Comparison of ENCODE assay signal across 10 mouse cellular contexts in genomic region chr2:18031831-18032537, GRCm38 (mm10). TPM values are rescaled to one million over a fixed set of nuclear protein-coding genes. Genes with fewer than 3 reads are reported as not detected.
DNase-seq lines count a peak whose midpoint lies in the region; ATAC-seq lines count a peak whose summit lies in the region.
"Had no signal": no experiment of that assay in that cellular context is flagged by ENCODE, and none has a peak within 500 bp of the region (broad histone marks: within the 10 kb centered on the region; RNA-seq: fewer than 3 reads in every experiment).

No protein-coding gene starts in this region.

- peaks cover 6 to 14% of the 10 kb centered on the region in 2 experiments for H3K4me1 ChIP-seq in heart, embryonic 14.5 days (ENCODE audit: control insufficient read depth in 2 of 2, insufficient read depth in 2 of 2, low read length in 2 of 2)
- peaks cover 44% of the 10 kb centered on the region for H3K4me1 ChIP-seq in midbrain, embryonic 11.5 days (ENCODE audit: control insufficient read depth, insufficient read depth, low read length)

- peak overlapping the region in 1 of 2 experiments; percentile 2; a peak in 1 of 4 replicates for H3K27ac ChIP-seq in heart, embryonic 14.5 days (replicated peaks in 1 of 2; ENCODE audit: control insufficient read depth in 1 of 2, insufficient read depth in 1 of 2, low read depth in 2 of 2, low read length in 2 of 2)
- peak overlapping the region; percentile 85 for H3K27ac ChIP-seq in midbrain, embryonic 11.5 days (ENCODE audit: low read depth, low read length)

- no peaks in the 10 kb centered on the region for H3K9me3 ChIP-seq in heart, embryonic 14.5 days (ENCODE audit: control insufficient read depth, low read length)
- H3K9me3 ChIP-seq in midbrain, embryonic 11.5 days (ENCODE audit: control insufficient read depth, low read length): no peaks in the 10 kb centered on the region

- WGBS in heart, embryonic 14.5 days: 2% methylated on average over 27 of the region's 34 CpGs
- WGBS in midbrain, embryonic 11.5 days: under 1% methylated on average over 34 of the region's 34 CpGs

- H3K4me2 ChIP-seq in heart, embryonic 14.5 days (ENCODE audit: low read length): peak overlapping the region; percentile 81
- H3K4me2 ChIP-seq in midbrain, embryonic 11.5 days: peak overlapping the region; percentile 99

- peak overlapping the region; percentile 80 for H3K9ac ChIP-seq in heart, embryonic 14.5 days (ENCODE audit: low read length)
- H3K9ac ChIP-seq in midbrain, embryonic 11.5 days (ENCODE audit: low read length): peak overlapping the region; percentile 98

- peak overlapping the region; percentile 46 to 47 for H3K4me3 ChIP-seq in heart, embryonic 14.5 days (ENCODE audit: control insufficient read depth in 1 of 2, insufficient read depth in 1 of 2, low read depth in 1 of 2, low read length in 2 of 2)
- H3K4me3 ChIP-seq in midbrain, embryonic 11.5 days (ENCODE audit: low read depth, low read length): peak overlapping the region; percentile 42

- H3K27me3 ChIP-seq in heart, embryonic 14.5 days (ENCODE audit: control insufficient read depth, insufficient read depth, low read length): no peaks in the 10 kb centered on the region
- H3K27me3 ChIP-seq in midbrain, embryonic 11.5 days (ENCODE audit: control insufficient read depth, insufficient read depth, low read length): no peaks in the 10 kb centered on the region

- H3K36me3 ChIP-seq in heart, embryonic 14.5 days (ENCODE audit: control insufficient read depth, insufficient read depth, low read length): no peaks in the 10 kb centered on the region
- no peaks in the 10 kb centered on the region for H3K36me3 ChIP-seq in midbrain, embryonic 11.5 days (ENCODE audit: control insufficient read depth, insufficient read depth, low read length)

- peak; percentile 46 to 56 for DNase-seq in adrenal gland, adult 18-20 months (ENCODE audit: low spot score in 2 of 2)
- DNase-seq in adrenal gland, postnatal 4 days (ENCODE audit: low spot score in 2 of 2): no peak
- peak; percentile 7 for DNase-seq in CD4-positive helper T cell, adult 2 months (ENCODE audit: low read depth, low spot score)
- DNase-seq in embryo, embryonic 10.5 days (ENCODE audit: low spot score): peak; percentile 89
- peak; percentile 82 for DNase-seq in kidney, postnatal 10 days
- DNase-seq in midbrain, embryonic 11.5 days (ENCODE audit: low spot score, missing footprints): peak; percentile 95
- DNase-seq in natural killer cell, adult 2 months (ENCODE audit: low spot score in 2 of 2): no peak

- ATAC-seq in heart, embryonic 14.5 days (ENCODE audit: insufficient number of reproducible peaks, insufficient read depth, low FRiP score, low read depth): no peak
- no peak for ATAC-seq in midbrain, embryonic 11.5 days (ENCODE audit: low FRiP score)

RNA-seq across cellular contexts. Expression of gene A930004D18Rik, which starts 5.6 kb away (rescaled TPM):
- total RNA-seq in adrenal gland, adult 18-20 months (2021): 1 to 10 TPM; 1.4 to 2.3 TPM
- total RNA-seq in adrenal gland, postnatal 4 days (2021): 1 to 10 TPM; 3.1 to 4.7 TPM
- 5.8 and 8.9 TPM in 2 replicates for polyA plus RNA-seq in heart, embryonic 14.5 days (2014; fragmentation: Nextera tagmentation; extraction: Ambion mirVana)
- 10.5 and 11.6 TPM in 2 replicates for polyA plus RNA-seq in midbrain, embryonic 11.5 days (2014; fragmentation: Nextera tagmentation; extraction: Ambion mirVana)

RNA-seq across cellular contexts. Expression of gene Skida1, which starts 16.9 kb away (rescaled TPM):
- 1 to 10 TPM; 1.6 to 2.0 TPM for total RNA-seq in adrenal gland, adult 18-20 months (2021)
- total RNA-seq in adrenal gland, postnatal 4 days (2021): 10 to 100 TPM in 1 of 2 experiments, 1 to 10 TPM in 1; 9.9 to 11.3 TPM
- polyA plus RNA-seq in heart, embryonic 14.5 days (2014; fragmentation: Nextera tagmentation; extraction: Ambion mirVana): 4.7 and 6.4 TPM in 2 replicates
- polyA plus RNA-seq in midbrain, embryonic 11.5 days (2014; fragmentation: Nextera tagmentation; extraction: Ambion mirVana): 22.9 and 23.4 TPM in 2 replicates

RNA-seq across cellular contexts. Expression of gene Mllt10, which starts 23.1 kb away (rescaled TPM):
- 10 to 100 TPM; 41.4 to 44.8 TPM for total RNA-seq in adrenal gland, adult 18-20 months (2021)
- 10 to 100 TPM; 62.2 to 64.8 TPM for total RNA-seq in adrenal gland, postnatal 4 days (2021)
- polyA plus RNA-seq in heart, embryonic 14.5 days (2014; fragmentation: Nextera tagmentation; extraction: Ambion mirVana): 24.4 and 27.1 TPM in 2 replicates
- polyA plus RNA-seq in midbrain, embryonic 11.5 days (2014; fragmentation: Nextera tagmentation; extraction: Ambion mirVana): 54.1 and 57.2 TPM in 2 replicates

RNA-seq across cellular contexts. Expression of gene H2al2a, which starts 35.2 kb away (rescaled TPM):
- not detected for total RNA-seq in adrenal gland, adult 18-20 months (2021)
- total RNA-seq in adrenal gland, postnatal 4 days (2021): not detected
- not detected in 2 replicates for polyA plus RNA-seq in heart, embryonic 14.5 days (2014; fragmentation: Nextera tagmentation; extraction: Ambion mirVana)
- not detected in 2 replicates for polyA plus RNA-seq in midbrain, embryonic 11.5 days (2014; fragmentation: Nextera tagmentation; extraction: Ambion mirVana)
- polyA plus RNA-seq: frontal cortex, adult 2 months; spleen, adult 2 months had no signal

Comparison
In these comparisons a context has a peak if more than half of its experiments do, and no peak if none do; other contexts are left out.
1. DNase-seq: peak in adrenal gland, adult 18-20 months (2 of 2), CD4-positive helper T cell, adult 2 months (single experiment), embryo, embryonic 10.5 days (single experiment), kidney, postnatal 10 days (single experiment) and midbrain, embryonic 11.5 days (single experiment); none in adrenal gland, postnatal 4 days (0 of 2) and natural killer cell, adult 2 months (0 of 2).